22 mouse cellular contexts compared by ENCODE assay signal in the genomic region with DNA sequence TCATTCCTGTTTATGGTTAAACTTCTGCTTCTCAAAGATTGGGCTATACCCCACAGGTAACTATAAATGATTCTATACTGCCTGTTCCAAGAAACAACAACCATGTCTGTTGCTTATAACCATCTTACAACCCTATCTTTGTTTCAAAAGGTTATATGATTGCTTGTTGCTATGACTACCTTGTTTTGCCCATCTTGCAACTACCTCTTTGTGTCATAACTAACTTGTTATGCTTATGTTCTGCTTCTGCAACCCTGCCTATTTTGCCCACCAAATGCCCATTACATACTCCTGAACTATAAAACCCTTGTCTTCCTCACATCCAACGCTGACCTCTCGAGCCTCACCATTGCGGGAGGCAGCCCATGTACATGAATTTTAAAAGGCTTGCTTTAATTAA. TPM values are rescaled to one million over a fixed set of nuclear protein-coding genes. Genes with fewer than 3 reads are reported as not detected.
A peak's percentile ranks its signal among the peaks of the same experiment; 100 is the strongest.
DNase-seq lines count a peak whose midpoint lies in the region; ATAC-seq lines count a peak whose summit lies in the region.
"Had no signal": no experiment of that assay in that cellular context is flagged by ENCODE, and none has a peak within 500 bp of the region (broad histone marks: within the 10 kb centered on the region; RNA-seq: fewer than 3 reads in every experiment).

No protein-coding gene starts in this region.

- peak; percentile 56 for ATAC-seq in neutrophil, adult 5-6 weeks (ENCODE audit: extremely low read depth, insufficient number of reproducible peaks, low FRiP score, poor library complexity, severe bottlenecking)
- ATAC-seq: intestine, embryonic 15.5 days had no signal

- 98% methylated on average over 3 of the region's 3 CpGs for WGBS in limb, embryonic 10.5 days

- H3K27ac ChIP-seq in limb, embryonic 10.5 days = no peak overlapping the region
- H3K27ac ChIP-seq: forebrain, embryonic 13.5 days; heart, embryonic 13.5 days; hindbrain, embryonic 14.5 days; intestine, embryonic 15.5 days had no signal

- no peaks in the 10 kb centered on the region for H3K4me1 ChIP-seq in limb, embryonic 10.5 days
- H3K4me1 ChIP-seq: heart, embryonic 13.5 days; intestine, embryonic 15.5 days had no signal

- no peaks in the 10 kb centered on the region for H3K9me3 ChIP-seq in limb, embryonic 10.5 days (replicated peaks)
- H3K9me3 ChIP-seq: forebrain, embryonic 10.5 days; forebrain, embryonic 13.5 days; heart, embryonic 13.5 days; intestine, embryonic 15.5 days had no signal

- peak; percentile 38 for DNase-seq in CD4-positive helper T cell, adult 2 months (ENCODE audit: low read depth, low spot score)
- peak; percentile 55 for DNase-seq in CD4-positive, CD25-positive, alpha-beta regulatory T cell, adult 2 months (ENCODE audit: low read depth, low spot score)
- DNase-seq in induced T-regulatory cell, adult 2 months (ENCODE audit: low read depth) = peak; percentile 63
- no peak for DNase-seq in cerebellum, adult 8-10 months
- DNase-seq in limb, embryonic 10.5 days (ENCODE audit: low spot score) = no peak
- no peak for DNase-seq in cerebellum, adult 11-12 months
- DNase-seq: adrenal gland, adult 2 months; adrenal gland, postnatal 14 days; cerebellum, adult 11 months; cerebellum, adult 9-10 months; cerebellum, postnatal 14 days; gastrocnemius, postnatal 10 days; gastrocnemius, postnatal 36 days; heart, adult 18-20 months; heart, postnatal 14 days; heart, postnatal 4 days had no signal

- H3K36me3 ChIP-seq in limb, embryonic 10.5 days = no peaks in the 10 kb centered on the region
- H3K36me3 ChIP-seq: forebrain, embryonic 10.5 days; heart, embryonic 13.5 days; intestine, embryonic 15.5 days had no signal

- H3K4me3 ChIP-seq in limb, embryonic 10.5 days = no peak overlapping the region
- H3K4me3 ChIP-seq: forebrain, embryonic 10.5 days; forebrain, embryonic 13.5 days; heart, embryonic 13.5 days; intestine, embryonic 15.5 days had no signal

- no peaks in the 10 kb centered on the region for H3K27me3 ChIP-seq in limb, embryonic 10.5 days (ENCODE audit: low read depth, poor library complexity, severe bottlenecking)
- H3K27me3 ChIP-seq: forebrain, embryonic 13.5 days; heart, embryonic 13.5 days; intestine, embryonic 15.5 days had no signal

RNA-seq across cellular contexts. Expression of gene Dock2, which starts 43.9 kb away (rescaled TPM):
- 464 and 492 TPM in 2 replicates for total RNA-seq in neutrophil, adult 5-6 weeks (2017)
- polyA plus RNA-seq in limb, embryonic 10.5 days (2016; fragmentation: Nextera tagmentation; extraction: Ambion mirVana) = 0.55 and 0.60 TPM in 2 replicates

Comparison
In these comparisons a context has a peak if more than half of its experiments do, and no peak if none do; other contexts are left out.
1. DNase-seq: peak in CD4-positive helper T cell, adult 2 months (single experiment), CD4-positive, CD25-positive, alpha-beta regulatory T cell, adult 2 months (single experiment) and induced T-regulatory cell, adult 2 months (single experiment); none in cerebellum, adult 8-10 months (single experiment), limb, embryonic 10.5 days (single experiment) and cerebellum, adult 11-12 months (single experiment).